Mouse (Mus musculus) midbrain, embryonic 14.5 days (tissue): ENCODE data around the gene Aldh3b2. TPM values are rescaled to one million over a fixed set of nuclear protein-coding genes. Genes with fewer than 3 reads are reported as not detected.

Experiments used
- ATAC-seq: fragments of 200-750 bp; cut with Nextera tagmentation; 2 replicates; pipeline ENCODE4 v1.8.0; 2017; ENCODE audit warnings: moderate number of reproducible peaks, moderate library complexity; ENCODE audit not compliant: low FRiP score, low TSS enrichment
- DNase-seq: peaks from one replicate; pipeline ENCODE4 v3.0.0-alpha.2; 2015
- H3K27ac ChIP-seq: fragments of 300-500 bp; sonication (generic); replicated peaks from 2 replicates; pipeline ENCODE4 v1.5.1; 2014; ENCODE audit warnings: mild to moderate bottlenecking, low read depth, low read length, moderate library complexity
- H3K27me3 ChIP-seq: fragments of 300-500 bp; sonication (generic); 2 replicates; pipeline ENCODE4 v1.6.1; 2014; ENCODE audit warnings: low read length, control low read depth, mixed read lengths; ENCODE audit not compliant: control insufficient read depth, insufficient read depth
- H3K36me3 ChIP-seq: fragments of 300-500 bp; sonication (generic); 2 replicates; pipeline ENCODE4 v1.6.1; 2014; ENCODE audit warnings: low read length, control low read depth; ENCODE audit not compliant: control insufficient read depth, insufficient read depth
- H3K4me1 ChIP-seq: fragments of 300-500 bp; sonication (generic); 2 replicates; pipeline ENCODE4 v1.6.1; 2014; ENCODE audit warnings: mild to moderate bottlenecking, antibody characterized with exemption, low read length, control low read depth; ENCODE audit not compliant: control insufficient read depth, insufficient read depth
- H3K4me2 ChIP-seq: fragments of 300-500 bp; sonication (generic); 2 replicates; pipeline ENCODE4 v1.6.1; 2014; ENCODE audit warnings: mild to moderate bottlenecking, low read length, moderate library complexity
- H3K4me3 ChIP-seq: fragments of 300-500 bp; sonication (generic); replicated peaks from 2 replicates; pipeline ENCODE4 v1.5.1; 2014; ENCODE audit warnings: low read depth, low read length
- H3K9ac ChIP-seq: fragments of 300-500 bp; sonication (generic); replicated peaks from 2 replicates; pipeline ENCODE4 v1.6.1; 2014; ENCODE audit warnings: mild to moderate bottlenecking, low read length, moderate library complexity
- H3K9me3 ChIP-seq: fragments of 300-500 bp; sonication (generic); 2 replicates; pipeline ENCODE4 v1.6.1; 2016; ENCODE audit warnings: low read length, control low read depth, mixed read lengths; ENCODE audit not compliant: control insufficient read depth
- WGBS: fragments of 180-500 bp; shearing (Covaris S2); extraction: QIAGEN DNeasy Blood & Tissue Kit; methylation state at CpG from one replicate; pipeline ENCODE4 v1.1.7; 2014; 5-methylcytosine and 5-hydroxymethylcytosine counted together
- polyA plus RNA-seq: library from polyadenylated mRNA; unstranded; fragments of >200 nt; fragmentation: Nextera tagmentation; extraction: Ambion mirVana; gene quantifications from 2 replicates; pipeline ENCODE4 v1.2.1, GENCODE M21; 2014

The Aldh3b2 gene
- polyA plus RNA-seq, 1 experiment from 2014 or later: 0.16 TPM

DNA sequence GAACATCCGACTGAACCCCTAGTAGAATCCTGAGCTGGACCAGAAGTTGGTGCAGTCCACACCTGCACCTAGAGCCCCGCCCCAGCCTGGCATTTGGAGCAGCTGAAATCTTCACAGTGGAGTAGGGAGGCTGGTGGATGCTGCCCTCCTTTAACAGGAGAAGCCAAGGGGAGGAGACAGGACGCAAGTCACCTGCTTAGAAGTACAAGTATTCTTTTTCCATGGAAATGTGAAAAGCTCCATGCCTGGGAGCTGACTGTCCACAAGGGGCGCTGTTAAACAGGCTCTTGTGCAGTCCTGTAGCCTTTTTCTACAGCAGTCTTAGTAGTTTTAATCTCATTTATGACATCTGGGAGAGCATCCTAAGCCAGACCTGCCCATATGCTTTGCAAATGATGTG is 16.6 kb downstream of the Aldh3b2 start:
- 89% methylated on average over 4 of the region's 4 CpGs for whole genome bisulfite sequencing
- Histone ChIP-seq H3K36me3 (no peaks in the 10 kb centered on the region), H3K9me3 (no peaks in the 10 kb centered on the region), H3K4me1 (no peaks in the 10 kb centered on the region), H3K27ac (no peak overlapping the region), H3K4me3 (no peak overlapping the region), H3K4me2 (no peak overlapping the region), H3K9ac (no peak overlapping the region), H3K27me3 (no peaks in the 10 kb centered on the region)
- ATAC-seq (no peak), DNase-seq (no peak)

DNA sequence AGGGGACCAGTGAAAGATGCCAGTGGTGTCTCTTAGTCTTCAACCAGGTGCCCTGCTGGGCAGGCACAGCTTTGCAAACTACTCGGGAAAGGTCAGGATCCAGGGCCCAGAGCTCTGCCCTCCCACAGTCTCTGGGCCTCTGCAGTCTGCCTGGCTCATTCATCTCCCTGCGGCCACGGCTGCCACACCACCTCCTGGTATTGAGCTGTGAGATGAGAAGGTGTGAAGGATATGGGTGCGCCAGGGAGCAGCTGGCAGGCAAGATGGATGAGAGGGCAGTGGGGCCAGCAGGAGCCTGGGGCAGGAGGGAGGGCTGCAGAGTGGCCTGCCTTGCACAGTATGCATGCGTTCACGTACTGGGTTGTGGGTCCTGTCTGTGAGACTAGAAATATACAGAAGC is 18.7 kb downstream of the Aldh3b2 start:
- H3K27me3 ChIP-seq: no peaks in the 10 kb centered on the region
- no peaks in the 10 kb centered on the region for H3K9me3 ChIP-seq
- WGBS: 64% methylated on average over 6 of the region's 6 CpGs
- no peak for DNase-seq
- no peak overlapping the region for H3K9ac ChIP-seq
- no peaks in the 10 kb centered on the region for H3K36me3 ChIP-seq
- no peak for ATAC-seq
- no peaks in the 10 kb centered on the region for H3K4me1 ChIP-seq
- H3K4me3 ChIP-seq: no peak overlapping the region
- no peak overlapping the region for H3K4me2 ChIP-seq
- H3K27ac ChIP-seq: no peak overlapping the region

DNA sequence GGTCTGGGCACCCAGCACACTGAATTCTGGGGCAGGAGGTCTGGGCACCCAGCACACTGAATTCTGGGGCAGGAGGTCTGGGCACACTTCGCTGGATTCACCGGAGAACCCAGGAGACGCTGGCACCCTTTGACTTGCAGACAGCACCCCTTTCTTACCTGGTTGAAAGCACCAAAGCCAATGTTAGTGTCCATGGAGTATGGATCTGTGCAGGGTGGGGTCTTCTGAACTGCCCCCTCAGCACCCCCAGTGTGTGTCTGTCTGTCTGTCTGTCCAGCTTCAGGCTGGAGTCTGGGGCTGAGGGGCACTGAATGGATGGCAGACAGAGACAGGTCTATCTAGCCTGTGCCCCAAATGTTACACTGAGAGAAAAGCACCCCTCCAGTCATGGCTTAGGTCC is 19.4 kb downstream of the Aldh3b2 start:
- no peak for ATAC-seq
- H3K4me1 ChIP-seq: no peaks in the 10 kb centered on the region
- 96% methylated on average over 3 of the region's 3 CpGs for WGBS

DNA sequence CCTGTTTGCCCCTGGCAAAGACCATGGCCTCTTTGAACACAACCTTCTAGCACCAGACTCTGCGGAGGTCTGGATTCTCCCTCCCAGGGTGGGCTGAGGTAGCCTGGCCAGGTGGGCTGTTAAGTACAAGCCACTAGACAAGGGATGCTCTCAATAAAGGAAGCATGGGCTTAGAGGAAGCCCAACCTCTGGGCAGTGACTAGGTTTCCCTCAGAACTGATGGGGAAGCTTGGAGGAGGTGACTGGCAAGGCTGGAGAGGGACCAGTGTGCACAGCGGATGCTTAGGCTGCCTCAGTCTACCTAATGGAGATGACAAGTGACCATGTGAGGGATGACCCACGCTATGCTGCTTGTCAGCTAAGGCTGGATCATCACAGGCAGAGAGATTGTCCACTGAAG is 19.8 kb downstream of the Aldh3b2 start:
- no peaks in the 10 kb centered on the region for H3K9me3 ChIP-seq
- H3K4me3 ChIP-seq: no peak overlapping the region
- no peaks in the 10 kb centered on the region for H3K4me1 ChIP-seq
- no peak for ATAC-seq
- no peak overlapping the region for H3K4me2 ChIP-seq
- no peak overlapping the region for H3K9ac ChIP-seq
- H3K27ac ChIP-seq: no peak overlapping the region
- WGBS: 85% methylated on average over 3 of the region's 3 CpGs
- no peak for DNase-seq
- H3K27me3 ChIP-seq: no peaks in the 10 kb centered on the region
- H3K36me3 ChIP-seq: no peaks in the 10 kb centered on the region

More for the DNA sequence above, 19.4 kb downstream of the Aldh3b2 start:
- Histone ChIP-seq H3K4me3 (no peak overlapping the region), H3K4me2 (no peak overlapping the region), H3K9me3 (no peaks in the 10 kb centered on the region), H3K36me3 (no peaks in the 10 kb centered on the region), H3K27me3 (no peaks in the 10 kb centered on the region), H3K9ac (no peak overlapping the region), H3K27ac (no peak overlapping the region)
- DNase-seq: no peak

DNA sequence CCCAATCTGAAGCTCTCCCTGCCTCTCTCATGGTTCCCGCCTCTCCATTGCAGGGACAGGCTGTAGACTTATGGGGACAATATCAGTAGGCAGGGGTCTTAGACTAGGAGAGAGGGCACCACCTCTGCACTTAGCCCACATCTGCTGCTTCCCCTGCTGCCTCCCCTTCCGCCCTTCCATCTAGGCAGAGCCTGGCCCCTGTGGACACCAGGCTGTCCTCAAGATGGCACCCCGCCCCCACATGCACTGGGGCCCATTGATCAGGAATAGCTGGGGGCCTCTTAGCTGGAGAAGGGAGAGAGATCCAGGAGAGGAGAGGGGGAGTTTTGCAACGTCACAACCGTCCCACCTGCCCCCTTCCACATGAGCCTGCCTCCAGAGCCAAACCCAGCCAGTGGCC is 20.3 kb downstream of the Aldh3b2 start, which contains the start of gene Tbx10:
Tbx10 (plus strand) TSS at position 337 of the 400 bp plus-strand sequence.
- DNase-seq (no peak), ATAC-seq (no peak)
- Histone ChIP-seq H3K27ac (no peak within 1 kb of the TSS), H3K4me3 (no peak within 1 kb of the TSS), H3K36me3 (no peaks in the 10 kb centered on the region), H3K9me3 (no peaks in the 10 kb centered on the region), H3K4me1 (no peaks in the 10 kb centered on the region), H3K4me2 (no peak within 1 kb of the TSS), H3K9ac (no peak within 1 kb of the TSS), H3K27me3 (no peaks in the 10 kb centered on the region)
- WGBS: 54% methylated on average over 5 of the region's 5 CpGs

DNA sequence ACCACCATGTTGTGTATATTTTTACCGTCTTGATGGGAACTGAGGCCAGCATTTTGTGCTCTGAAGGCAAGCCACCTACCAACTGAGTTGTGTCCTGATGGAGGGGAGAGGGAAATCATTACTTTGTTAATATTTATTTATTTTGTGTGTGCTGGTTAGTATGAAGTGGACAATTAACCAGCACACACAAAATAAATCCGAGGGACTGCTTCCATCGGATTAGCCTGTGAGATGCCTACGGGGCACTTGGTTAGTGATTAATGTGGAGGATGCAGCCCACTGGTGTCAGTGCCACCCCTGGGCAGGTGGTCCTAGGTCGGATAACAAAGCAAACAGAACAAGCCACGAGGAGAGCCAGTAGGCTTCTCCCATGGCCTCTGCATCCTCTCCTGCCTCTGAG is 22.8 kb downstream of the Aldh3b2 start:
- WGBS: 70% methylated on average over 6 of the region's 6 CpGs
- H3K9me3 ChIP-seq: no peaks in the 10 kb centered on the region
- DNase-seq (no peak), ATAC-seq (no peak)
- no peaks in the 10 kb centered on the region for H3K36me3 ChIP-seq
- H3K4me1 ChIP-seq: peaks cover 3% of the 10 kb centered on the region; the same call in 1 of the 2 replicates
- no peak overlapping the region for H3K9ac ChIP-seq
- H3K27me3 ChIP-seq: no peaks in the 10 kb centered on the region
- no peak overlapping the region for H3K27ac ChIP-seq
- H3K4me2 ChIP-seq: no peak overlapping the region
- no peak overlapping the region for H3K4me3 ChIP-seq

DNA sequence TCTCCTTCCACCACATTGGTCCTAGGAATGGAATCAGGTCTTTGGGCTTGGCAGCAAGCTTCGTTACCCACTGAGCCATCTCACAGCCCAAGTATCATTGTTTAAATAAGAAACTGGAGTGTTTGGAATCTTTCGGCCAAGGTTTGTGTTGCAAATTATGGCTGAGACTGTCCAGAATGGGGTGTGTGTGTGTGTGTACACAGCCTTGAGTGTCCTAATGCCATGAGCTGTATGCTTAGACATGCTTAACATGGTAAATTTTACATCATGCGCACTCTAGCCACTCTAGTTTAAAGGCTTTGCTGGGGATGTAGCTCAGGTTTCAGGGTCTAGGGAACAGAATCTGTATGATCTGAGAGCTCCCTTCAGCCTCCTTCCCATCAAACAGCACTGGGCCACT is 23.4 kb downstream of the Aldh3b2 start:
- Histone ChIP-seq H3K27ac (no peak overlapping the region), H3K4me1 (peaks cover 3% of the 10 kb centered on the region; the same call in 1 of the 2 replicates), H3K36me3 (no peaks in the 10 kb centered on the region), H3K9ac (no peak overlapping the region), H3K27me3 (no peaks in the 10 kb centered on the region), H3K4me2 (no peak overlapping the region), H3K4me3 (no peak overlapping the region), H3K9me3 (no peaks in the 10 kb centered on the region)
- WGBS: 90% methylated on average over 3 of the region's 3 CpGs
- no peak for DNase-seq
- no peak for ATAC-seq

DNA sequence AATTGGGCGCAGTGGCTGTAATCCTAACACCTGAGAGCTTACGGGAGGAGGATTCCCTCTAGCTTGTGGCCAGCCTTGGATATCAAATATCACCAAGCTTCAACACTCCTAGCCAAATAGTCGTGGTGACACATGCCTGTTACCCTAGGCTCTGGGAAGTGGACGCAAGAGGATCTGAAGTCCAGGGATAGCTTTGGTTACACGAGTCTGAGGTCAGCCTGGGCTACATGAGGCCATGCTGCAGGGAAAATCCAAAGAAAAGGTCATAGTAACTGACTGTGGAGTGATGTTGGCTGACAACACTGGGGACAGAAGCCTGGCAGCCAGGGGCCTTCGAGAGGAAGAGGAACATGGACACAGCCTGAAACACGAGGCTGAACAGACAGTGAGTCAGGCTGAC is 24.0 kb downstream of the Aldh3b2 start:
- no peaks in the 10 kb centered on the region for H3K27me3 ChIP-seq
- no peak overlapping the region for H3K4me3 ChIP-seq
- no peak for DNase-seq
- WGBS: 79% methylated on average over 7 of the region's 7 CpGs
- H3K36me3 ChIP-seq: no peaks in the 10 kb centered on the region
- no peak overlapping the region for H3K4me2 ChIP-seq
- H3K27ac ChIP-seq: no peak overlapping the region
- H3K9ac ChIP-seq: no peak overlapping the region
- H3K4me1 ChIP-seq: peaks cover 8% of the 10 kb centered on the region
- no peaks in the 10 kb centered on the region for H3K9me3 ChIP-seq
- ATAC-seq: no peak

DNA sequence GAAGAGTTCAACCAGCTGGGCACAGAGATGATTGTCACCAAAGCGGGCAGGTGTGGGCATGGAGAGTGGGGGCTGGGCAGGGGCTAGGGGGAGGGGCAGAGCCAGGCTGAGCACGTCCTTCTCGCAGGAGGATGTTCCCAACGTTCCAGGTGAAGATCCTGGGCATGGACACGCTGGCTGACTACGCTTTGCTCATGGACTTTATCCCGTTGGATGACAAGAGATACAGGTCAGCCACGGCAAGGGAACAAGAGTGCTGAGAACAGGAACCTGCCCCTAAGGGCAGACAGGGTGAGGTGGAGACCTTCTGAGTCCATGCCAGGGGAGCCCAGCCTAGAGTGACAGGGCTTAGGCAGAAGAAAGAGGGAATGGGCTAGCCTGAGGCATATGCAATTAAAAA is 24.6 kb downstream of the Aldh3b2 start:
- H3K27me3 ChIP-seq: no peaks in the 10 kb centered on the region
- 79% methylated on average over 8 of the region's 8 CpGs for WGBS
- peaks cover 14% of the 10 kb centered on the region for H3K4me1 ChIP-seq
- DNase-seq: no peak
- H3K27ac ChIP-seq: no peak overlapping the region
- no peak overlapping the region for H3K9ac ChIP-seq
- no peak for ATAC-seq
- H3K4me3 ChIP-seq: no peak overlapping the region
- no peaks in the 10 kb centered on the region for H3K9me3 ChIP-seq
- no peak overlapping the region for H3K4me2 ChIP-seq
- no peaks in the 10 kb centered on the region for H3K36me3 ChIP-seq
